Mouse (Mus musculus) C2C12 (cell line): ENCODE data around the gene Vgll4. TPM values are rescaled to one million over a fixed set of nuclear protein-coding genes. Genes with fewer than 3 reads are reported as not detected.

Experiments
- H3K27me3 ChIP-seq: one replicate; pipeline ENCODE4 v1.6.1; 2011; ENCODE audit not compliant: control insufficient read depth, insufficient read depth, insufficient read length
- H3K36me3 ChIP-seq: one replicate; pipeline ENCODE4 v1.6.1; 2011; ENCODE audit not compliant: control insufficient read depth, insufficient read depth
- H3K4me3 ChIP-seq: one replicate; pipeline ENCODE4 v1.5.1; 2011; ENCODE audit warnings: mild to moderate bottlenecking, control low read depth; ENCODE audit not compliant: poor library complexity, insufficient read depth, severe bottlenecking
- H3K79me2 ChIP-seq: one replicate; pipeline ENCODE4 v1.6.1; 2011; ENCODE audit not compliant: control insufficient read depth, insufficient read depth
- H3K79me3 ChIP-seq: one replicate; pipeline ENCODE4 v1.6.1; 2011; ENCODE audit warnings: low read depth, control low read depth
- H3ac ChIP-seq: one replicate; pipeline ENCODE3; 2011; ENCODE audit warnings: low read depth; ENCODE audit not compliant: control insufficient read depth, insufficient read length
- CEBPB ChIP-seq: IDR thresholded peaks from one replicate; pipeline ENCODE4 v1.6.1; 2011; ENCODE audit warnings: low read depth, mild to moderate bottlenecking, control low read depth, moderate library complexity
- CTCF ChIP-seq: IDR thresholded peaks from one replicate; pipeline ENCODE4 v1.5.1; 2011; ENCODE audit not compliant: control insufficient read depth, insufficient read depth, insufficient read length
- FOSL1 ChIP-seq: IDR thresholded peaks from one replicate; pipeline ENCODE4 v1.8.0; 2011; ENCODE audit warnings: mild to moderate bottlenecking, low read length; ENCODE audit not compliant: poor library complexity, insufficient read depth, severe bottlenecking
- MAX ChIP-seq: IDR thresholded peaks from one replicate; pipeline ENCODE4 v1.6.1; 2011; ENCODE audit warnings: mild to moderate bottlenecking, control low read depth
- MYOD1 ChIP-seq: IDR thresholded peaks from one replicate; pipeline ENCODE4 v1.6.1; 2011; ENCODE audit warnings: low read depth; ENCODE audit not compliant: control insufficient read depth, insufficient read length
- MYOG ChIP-seq: IDR thresholded peaks from one replicate; pipeline ENCODE4 v1.6.1; 2011; ENCODE audit not compliant: control insufficient read depth, insufficient read length; ENCODE audit errors: extremely low read depth
- USF1 ChIP-seq: IDR thresholded peaks from one replicate; pipeline ENCODE4 v1.6.1; 2011; ENCODE audit warnings: low read depth, mild to moderate bottlenecking, control low read depth, moderate library complexity
- polyA plus RNA-seq: library from polyadenylated mRNA; unstranded; fragments of >200 nt; fragmentation: generic; extraction: Trizol; gene quantifications from one replicate; pipeline ENCODE4 v1.2.1, GENCODE M21; 2012; ENCODE audit warnings: missing spikeins

Vgll4 gene
- polyA plus RNA-seq, 1 experiment: 30.7 TPM

DNA sequence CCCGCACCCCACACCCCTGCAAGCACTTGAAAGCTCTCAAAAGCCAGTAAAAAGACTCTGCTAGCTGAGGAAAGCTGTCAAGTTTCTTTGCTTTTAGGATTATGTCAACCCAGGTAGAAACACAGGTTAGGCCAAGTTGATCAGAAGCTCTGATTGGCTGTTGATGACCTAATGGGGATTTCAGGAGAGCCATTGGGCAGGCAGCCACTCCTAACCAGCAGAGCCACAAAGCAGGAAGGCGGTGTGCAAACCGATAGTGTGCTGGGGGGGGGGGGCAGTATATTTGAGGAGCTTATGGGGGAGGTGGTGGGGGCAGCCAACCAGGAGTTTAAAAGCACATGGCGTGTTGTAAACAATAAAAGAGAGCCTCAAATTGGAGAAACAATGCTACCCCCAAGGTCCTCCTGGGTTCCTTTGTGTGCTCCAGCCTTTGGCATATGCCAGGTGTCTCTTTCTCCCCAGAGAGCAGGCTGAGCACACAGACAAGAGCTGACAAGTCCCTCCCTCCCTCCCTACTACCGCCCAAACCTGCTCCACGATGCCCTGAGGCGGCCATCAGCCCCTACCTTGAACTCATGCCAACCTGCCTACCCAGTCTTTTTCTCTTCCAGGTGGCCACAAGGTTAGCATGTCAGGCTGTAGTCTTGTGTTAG is 18.3 kb upstream of the Vgll4 start:
- TF ChIP-seq MAX (no peak), CEBPB (no peak), MYOG (no peak), MYOD1 (no peak), FOSL1 (no peak), CTCF (no peak), USF1 (no peak)
- Histone ChIP-seq H3K79me3 (no peaks in the 10 kb centered on the region), H3K27me3 (no peaks in the 10 kb centered on the region), H3K36me3 (no peaks in the 10 kb centered on the region), H3K79me2 (no peaks in the 10 kb centered on the region), H3ac (no peak overlapping the region), H3K4me3 (no peak overlapping the region)

GRCm38 (mm10) chr6:114982671-114983070 is 12.9 kb upstream of the Vgll4 start:
- Histone ChIP-seq H3K79me3 (no peaks in the 10 kb centered on the region), H3K79me2 (no peaks in the 10 kb centered on the region), H3K36me3 (no peaks in the 10 kb centered on the region), H3ac (no peak overlapping the region), H3K27me3 (peaks cover 5% of the 10 kb centered on the region), H3K4me3 (no peak overlapping the region)
- TF ChIP-seq MYOG: no peak
- no peak for TF ChIP-seq USF1
- TF ChIP-seq MYOD1: no peak
- no peak for TF ChIP-seq CTCF
- no peak for TF ChIP-seq MAX
- TF ChIP-seq FOSL1: no peak

DNA sequence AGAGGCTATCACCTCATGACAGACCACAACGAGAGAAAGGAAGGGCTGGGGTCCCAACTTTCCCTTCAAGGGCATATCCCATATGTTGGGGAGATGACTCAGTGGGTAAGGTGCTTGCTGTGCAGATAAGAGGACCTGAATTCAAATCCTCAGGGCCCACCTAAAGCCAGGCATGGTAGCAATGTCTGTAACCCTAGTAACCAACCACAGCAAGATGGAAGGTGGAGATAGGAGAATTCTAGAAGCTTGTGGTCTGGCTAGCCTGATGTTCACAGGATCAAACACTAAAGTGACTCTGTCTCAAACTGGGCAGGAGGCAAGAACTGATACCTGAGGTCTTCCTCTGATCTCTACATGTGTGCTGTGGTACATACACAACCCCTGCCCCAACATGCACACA is 9.9 kb upstream of the Vgll4 start:
- Histone ChIP-seq H3K79me3 (no peaks in the 10 kb centered on the region), H3K79me2 (no peaks in the 10 kb centered on the region)
- no peak for TF ChIP-seq USF1

DNA sequence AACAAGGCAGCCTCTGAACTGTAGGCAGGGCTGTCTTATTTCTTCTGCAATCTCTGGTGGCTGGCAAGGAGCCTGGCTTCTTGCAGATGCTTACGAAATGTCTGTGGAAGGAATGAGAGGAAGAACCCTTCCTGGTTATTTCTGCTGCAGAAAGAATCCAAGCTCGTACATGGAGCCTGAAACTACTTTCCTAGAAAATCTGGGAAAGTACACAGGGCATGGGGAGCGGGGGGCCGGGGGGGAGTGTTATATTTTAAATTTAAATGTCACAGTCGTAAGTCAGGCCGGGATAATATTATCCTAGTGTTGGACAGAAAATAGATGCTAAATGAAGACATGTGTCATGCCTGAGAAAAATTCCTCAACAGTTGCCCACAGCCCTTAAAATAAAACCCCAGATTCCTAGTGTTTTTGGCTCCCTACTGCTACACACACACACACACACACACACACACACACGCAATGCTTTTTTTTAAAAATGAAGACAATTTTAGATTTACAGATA is 7.2 kb upstream of the Vgll4 start:
- H3K79me2 ChIP-seq: no peaks in the 10 kb centered on the region
- H3K27me3 ChIP-seq: peaks cover 10% of the 10 kb centered on the region
- H3ac ChIP-seq: no peak overlapping the region
- H3K4me3 ChIP-seq: no peak overlapping the region
- H3K79me3 ChIP-seq: no peaks in the 10 kb centered on the region
- no peaks in the 10 kb centered on the region for H3K36me3 ChIP-seq
- no peak for TF ChIP-seq FOSL1
- no peak for TF ChIP-seq USF1
- no peak for TF ChIP-seq MYOD1
- no peak for TF ChIP-seq MYOG
- no peak for TF ChIP-seq CEBPB
- no peak for TF ChIP-seq MAX
- no peak for TF ChIP-seq CTCF

More for the DNA sequence above, 9.9 kb upstream of the Vgll4 start:
- Histone ChIP-seq H3ac (no peak overlapping the region), H3K27me3 (peaks cover 5% of the 10 kb centered on the region), H3K4me3 (no peak overlapping the region), H3K36me3 (no peaks in the 10 kb centered on the region)

DNA sequence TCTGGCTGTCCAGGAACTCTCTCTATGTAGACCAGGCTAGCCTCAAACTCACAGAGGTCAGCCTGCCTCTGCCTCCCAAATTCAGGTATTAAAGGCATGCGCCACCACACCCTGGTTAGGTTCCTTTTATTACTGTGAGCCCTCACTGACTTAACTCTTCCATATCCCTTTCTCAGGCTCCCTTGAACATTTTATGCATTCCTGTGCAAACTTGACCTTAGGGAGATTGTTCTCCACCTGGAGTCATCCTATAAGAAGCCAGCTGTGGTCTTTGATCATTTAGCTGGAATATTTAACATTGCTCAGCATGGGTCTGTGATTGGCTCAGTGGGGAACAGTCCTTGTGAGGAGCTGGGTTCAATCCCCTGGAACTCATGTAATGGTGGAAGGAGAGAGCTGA is 4.5 kb upstream of the Vgll4 start:
- Histone ChIP-seq H3K27me3 (peaks cover 13% of the 10 kb centered on the region), H3K79me2 (no peaks in the 10 kb centered on the region), H3K36me3 (no peaks in the 10 kb centered on the region), H3K79me3 (no peaks in the 10 kb centered on the region), H3ac (no peak overlapping the region), H3K4me3 (no peak overlapping the region)
- no peak for TF ChIP-seq CEBPB
- no peak for TF ChIP-seq MAX
- TF ChIP-seq FOSL1: no peak
- no peak for TF ChIP-seq CTCF
- no peak for TF ChIP-seq MYOG
- no peak for TF ChIP-seq USF1
- TF ChIP-seq MYOD1: no peak

DNA sequence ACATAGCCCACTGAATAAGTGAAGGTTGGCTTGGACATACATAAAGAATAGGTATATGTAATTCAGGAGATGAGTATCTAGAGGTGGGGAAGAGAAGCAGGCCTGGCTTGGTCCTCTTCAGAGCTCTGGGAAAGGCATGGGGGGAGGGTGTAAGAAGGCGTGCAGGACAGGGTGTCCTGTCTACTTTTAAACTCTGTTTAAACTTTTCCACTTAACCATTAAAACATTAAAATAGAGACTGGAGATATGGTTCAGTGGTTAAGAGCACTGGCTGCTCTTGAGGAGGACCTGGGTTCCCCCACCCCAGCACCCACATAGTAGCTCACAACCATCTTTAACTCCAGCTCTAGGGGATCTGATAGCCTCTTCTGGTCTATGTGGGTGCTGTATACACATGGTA is 3.2 kb upstream of the Vgll4 start:
- Histone ChIP-seq H3K79me2 (no peaks in the 10 kb centered on the region), H3K79me3 (no peaks in the 10 kb centered on the region), H3K36me3 (no peaks in the 10 kb centered on the region), H3K4me3 (no peak overlapping the region), H3K27me3 (peaks cover 20% of the 10 kb centered on the region), H3ac (no peak overlapping the region)
- no peak for TF ChIP-seq CTCF
- TF ChIP-seq MYOD1: no peak
- TF ChIP-seq MAX: no peak
- TF ChIP-seq USF1: no peak
- no peak for TF ChIP-seq FOSL1
- TF ChIP-seq MYOG: no peak
- no peak for TF ChIP-seq CEBPB
